Mouse (Mus musculus): ENCODE results near the gene Krba1.

Gene Krba1

GRCm38 (mm10) chr6:48452151-48452550, 56.8 kb downstream of the Krba1 start:
- no peak for DNase-seq

- no peak for DNase-seq
These were observed 57.4 kb downstream of the Krba1 start for GRCm38 (mm10) chr6:48452771-48453170.

DNA sequence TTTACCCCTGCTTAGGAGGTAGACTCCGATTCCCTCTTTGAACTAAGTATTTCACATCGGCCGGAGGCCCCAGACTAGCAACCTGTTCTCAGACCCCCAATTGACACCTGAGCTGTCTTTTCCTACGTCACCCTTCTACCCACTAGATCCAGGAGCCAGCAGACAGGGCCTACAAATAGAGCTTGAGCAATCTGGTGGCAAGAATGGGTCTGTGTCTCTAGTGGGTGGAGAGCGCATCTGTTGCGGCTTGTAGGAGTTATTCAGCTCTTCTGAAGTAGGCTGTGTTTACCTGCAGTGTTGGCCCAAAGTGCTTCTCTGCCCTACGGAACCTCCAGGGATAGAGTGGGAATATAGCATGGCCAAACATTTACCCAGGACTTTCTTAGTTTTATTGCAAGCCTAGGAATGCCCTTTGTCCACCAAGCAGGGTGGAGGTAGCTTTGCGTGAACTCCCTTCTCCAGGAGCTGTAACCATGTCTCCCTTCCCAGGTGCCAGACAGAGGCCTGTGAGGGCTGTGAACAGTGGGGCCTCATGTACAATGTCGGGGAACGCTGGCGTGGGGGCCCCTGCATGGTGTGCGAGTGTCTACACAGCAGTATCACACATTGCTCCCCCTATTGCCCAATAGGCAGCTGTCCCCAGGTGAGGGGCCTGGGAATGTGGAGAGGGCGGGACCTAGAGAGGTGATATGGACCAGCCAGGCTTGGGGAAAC, 69.7 kb downstream of the Krba1 start:
- no peak for DNase-seq

DNA sequence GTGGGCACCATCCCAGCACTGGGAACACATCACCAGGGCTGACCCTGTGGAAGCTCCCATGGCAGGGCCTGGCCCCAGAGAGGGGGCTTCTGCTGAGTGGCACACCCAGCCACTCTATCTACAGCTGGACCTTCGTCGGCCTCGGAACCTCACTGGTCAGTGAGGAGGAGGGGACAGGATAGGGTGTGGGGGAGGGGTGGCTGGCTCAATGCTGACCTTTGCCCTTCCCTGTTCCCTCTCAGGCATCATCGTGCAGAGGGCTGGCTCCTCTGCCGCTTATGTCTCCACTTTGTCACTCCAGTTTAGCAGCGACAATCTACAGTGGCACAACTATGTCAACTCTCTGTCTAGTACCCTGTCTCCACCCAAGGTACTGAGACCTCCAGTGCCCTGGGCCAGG, 71.3 kb downstream of the Krba1 start:
- DNase-seq = no peak

DNA sequence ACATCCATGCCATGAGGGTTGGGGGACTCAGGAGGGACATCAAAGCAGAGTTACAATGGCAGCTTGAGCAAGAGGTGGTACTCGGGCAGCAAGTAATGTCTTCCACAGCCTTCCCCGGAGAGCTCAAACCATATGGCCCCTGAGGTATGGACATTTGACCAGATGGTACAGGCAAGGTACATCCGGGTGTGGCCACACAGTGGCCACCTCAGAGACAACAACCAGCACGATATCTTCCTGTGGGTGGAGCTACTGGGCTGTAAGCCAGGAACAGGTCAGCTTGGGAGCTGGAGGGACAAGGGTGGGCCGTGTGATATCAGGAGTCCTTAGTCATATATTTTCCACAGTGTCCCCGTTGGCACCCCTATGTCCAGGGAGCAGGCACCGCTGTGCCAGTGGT, 72.1 kb downstream of the Krba1 start:
- no peak for DNase-seq

Measured in thymus, adult 18-20 months (tissue).